Mouse (Mus musculus): Measurements from ENCODE around the gene Btbd35f27. TPM values are rescaled to one million over a fixed set of nuclear protein-coding genes. Genes with fewer than 3 reads are reported as not detected.
"Not testable (repeated sequence)": the region's sequence is repeated elsewhere in the genome, so short reads cannot be mapped to it uniquely, and the experiment has no call there.

The Btbd35f27 gene
- not detected in 2 replicates for polyA plus RNA-seq (2014; fragmentation: Nextera tagmentation; extraction: Ambion mirVana)

DNA sequence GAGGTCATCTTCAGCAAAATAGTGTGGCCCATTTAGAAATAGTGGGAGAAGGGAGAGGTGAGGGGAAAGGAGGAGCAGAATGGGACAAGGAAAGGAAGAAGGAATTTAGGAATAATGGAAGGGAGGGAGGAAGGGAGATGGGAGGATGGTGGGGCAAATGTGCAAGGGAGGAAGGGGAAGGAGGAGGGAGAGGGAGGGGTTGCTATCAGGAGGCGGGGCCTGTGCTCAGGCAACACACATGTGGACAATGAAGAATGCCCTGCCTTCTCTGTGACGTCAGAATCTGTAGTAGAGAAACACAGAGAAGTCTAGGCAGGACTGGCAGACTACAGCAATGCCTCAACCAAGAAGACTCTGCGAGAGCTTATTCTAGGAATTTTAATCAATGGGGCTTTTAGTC is at the start of gene Btbd35f27:
TSS of gene Btbd35f27 (plus strand) at position 301 of the 400 bp plus-strand sequence.
- H3K27me3 ChIP-seq (ENCODE audit: control insufficient read depth, insufficient read depth, low read length); H3K9ac ChIP-seq (ENCODE audit: low read length); H3K4me2 ChIP-seq; H3K4me1 ChIP-seq (ENCODE audit: control insufficient read depth, insufficient read depth, low read length); H3K9me3 ChIP-seq (ENCODE audit: control insufficient read depth, low read length); H3K36me3 ChIP-seq (ENCODE audit: control insufficient read depth, insufficient read depth, low read length); H3K4me3 ChIP-seq (ENCODE audit: low read depth, low read length); DNase-seq (ENCODE audit: low spot score, missing footprints); ATAC-seq (ENCODE audit: low FRiP score); H3K27ac ChIP-seq (ENCODE audit: low read depth, low read length): not testable (repeated sequence)
- WGBS = 77% methylated on average over 1 of the region's 3 CpGs

Other genes with a start within 250 kb of the Btbd35f27 start
- gene Btbd35f4, start 151.6 kb upstream of the Btbd35f27 start, polyA plus RNA-seq (2014; fragmentation: Nextera tagmentation; extraction: Ambion mirVana) = not detected in 2 replicates

Data from midbrain, embryonic 11.5 days (tissue).